Mouse (Mus musculus): ENCODE data around the gene Kcnb1.

- TF ChIP-seq MAFK (IDR thresholded peaks at IDR 0.05; ENCODE audit: insufficient read depth, low read depth, low read length) (no peak), ZC3H11A (IDR thresholded peaks at IDR 0.05; ENCODE audit: borderline replicate concordance, low read depth, low read length) (no peak), ZNF384 (IDR thresholded peaks at IDR 0.05; ENCODE audit: low read depth, low read length) (no peak)
Observed at GRCm38 (mm10) chr2:167188315-167189207, 1.4 kb downstream of the Kcnb1 start.

Data from ES-E14 (cell line).